Comparison of ENCODE assay signal across 19 mouse cellular contexts in the genomic region with DNA sequence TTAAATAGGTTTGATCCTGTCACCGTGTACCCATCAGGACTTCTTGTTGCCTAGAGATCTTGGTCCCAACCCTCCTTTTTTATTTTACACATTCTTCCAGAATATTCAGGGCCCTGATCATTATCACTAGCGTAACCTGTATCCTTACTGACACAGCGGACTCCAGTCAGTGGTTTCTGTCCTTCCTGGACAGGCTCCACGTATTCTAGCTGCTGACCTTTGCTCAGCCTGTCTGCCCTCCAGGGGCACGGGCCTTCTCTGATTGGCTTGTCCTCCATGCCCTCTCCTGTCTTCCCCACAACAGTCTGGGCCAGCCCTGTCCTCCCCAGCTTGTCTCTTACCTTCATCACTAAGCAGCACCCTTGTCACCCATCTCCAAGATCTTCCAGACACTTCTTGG. TPM values are rescaled to one million over a fixed set of nuclear protein-coding genes. Genes with fewer than 3 reads are reported as not detected.
DNase-seq lines count a peak whose midpoint lies in the region; TF ChIP-seq lines count a peak whose summit lies in the region.
"Had no signal": no experiment of that assay in that cellular context is flagged by ENCODE, and none has a peak within 500 bp of the region (broad histone marks: within the 10 kb centered on the region; RNA-seq: fewer than 3 reads in every experiment).

No protein-coding gene starts in this region.

- peaks cover 9% of the 10 kb centered on the region for H3K4me1 ChIP-seq in liver, adult 2 months (ENCODE audit: control insufficient read depth, insufficient read depth, low read length)
- peaks cover 22% of the 10 kb centered on the region for H3K4me1 ChIP-seq in small intestine, adult 2 months (ENCODE audit: control insufficient read depth, insufficient read depth, insufficient read length, low read length)
- H3K4me1 ChIP-seq: embryonic facial prominence, embryonic 10.5 days; heart, embryonic 12.5 days; neural tube, embryonic 15.5 days had no signal

- no peaks in the 10 kb centered on the region for H3K36me3 ChIP-seq in liver, adult 2 months (ENCODE audit: control insufficient read depth, insufficient read depth, low read length)
- H3K36me3 ChIP-seq in small intestine, adult 2 months (ENCODE audit: control insufficient read depth, insufficient read depth, low read length), result no peaks in the 10 kb centered on the region
- H3K36me3 ChIP-seq: embryonic facial prominence, embryonic 10.5 days; heart, embryonic 12.5 days; hindbrain, embryonic 10.5 days; neural tube, embryonic 15.5 days had no signal

- TF ChIP-seq CTCF in liver, adult 2 months (IDR thresholded peaks at IDR 0.05; ENCODE audit: low read depth, low read length), result no peak
- TF ChIP-seq CTCF in small intestine, adult 2 months (IDR thresholded peaks at IDR 0.05; ENCODE audit: extremely low read depth, insufficient read length, insufficient replicate concordance, low read depth, low read length), result no peak

- no peak overlapping the region for H3K9ac ChIP-seq in liver, adult 2 months (ENCODE audit: low read depth, low read length)
- H3K9ac ChIP-seq: heart, embryonic 12.5 days; liver, embryonic 14.5 days; neural tube, embryonic 15.5 days had no signal

- no peak for TF ChIP-seq POLR2A in liver, adult 2 months (IDR thresholded peaks at IDR 0.05; ENCODE audit: extremely low read depth, insufficient read depth, low read length)
- TF ChIP-seq POLR2A in small intestine, adult 2 months (IDR thresholded peaks at IDR 0.05; ENCODE audit: low read depth, low read length), result no peak

- H3K27me3 ChIP-seq in liver, adult 2 months (ENCODE audit: control insufficient read depth, insufficient read depth, low read length), result no peaks in the 10 kb centered on the region
- H3K27me3 ChIP-seq in small intestine, adult 2 months (ENCODE audit: control insufficient read depth, insufficient read depth, low read length), result no peaks in the 10 kb centered on the region
- H3K27me3 ChIP-seq: heart, embryonic 12.5 days; neural tube, embryonic 15.5 days had no signal

- H3K4me3 ChIP-seq in liver, adult 2 months (ENCODE audit: insufficient read depth, low read depth, low read length), result no peak overlapping the region
- H3K4me3 ChIP-seq in small intestine, adult 2 months (ENCODE audit: low read depth, low read length), result no peak overlapping the region
- H3K4me3 ChIP-seq: embryonic facial prominence, embryonic 10.5 days; heart, embryonic 12.5 days; hindbrain, embryonic 10.5 days; neural tube, embryonic 15.5 days had no signal

- H3K79me2 ChIP-seq in liver, adult 2 months (ENCODE audit: control insufficient read depth, insufficient read depth, low read length), result no peaks in the 10 kb centered on the region

- peak; percentile 74 to 79 for DNase-seq in kidney, adult 8-10 months
- no peak for DNase-seq in kidney, postnatal 4 days
- peak; percentile 86 for DNase-seq in kidney, adult 9 months
- DNase-seq in liver, adult 2 months (ENCODE audit: extremely low read depth, low read depth, low spot score), result peak; percentile 91
- no peak for DNase-seq in urinary bladder, adult 2 months (ENCODE audit: low spot score)
- no peak for DNase-seq in testis, postnatal 14 days (ENCODE audit: low spot score)
- DNase-seq: adrenal gland, postnatal 36 days; cerebellum, adult 9-11 months; gastrocnemius, postnatal 14 days; heart, adult 11 months; heart, postnatal 10 days; left cerebral cortex, postnatal 4 days had no signal

- 30% methylated on average over 5 of the region's 5 CpGs for WGBS in liver, adult 2 months
- WGBS in small intestine, adult 2 months, result 41% methylated on average over 5 of the region's 5 CpGs

- H3K27ac ChIP-seq in liver, adult 2 months (replicated peaks; ENCODE audit: insufficient read depth, low read depth, low read length), result 0 out of 2 replicates have a peak overlapping the region, but pooled peaks have one; percentile 27
- H3K27ac ChIP-seq in small intestine, adult 2 months (ENCODE audit: insufficient read depth, low read depth, low read length), result peak overlapping the region; percentile 35
- H3K27ac ChIP-seq: embryonic facial prominence, embryonic 10.5 days; hindbrain, embryonic 10.5 days; liver, embryonic 14.5 days; neural tube, embryonic 15.5 days; stomach, postnatal 0 days had no signal

RNA-seq across cellular contexts. Expression of gene Btg1, which starts 36.2 kb away (rescaled TPM):
- 12.6 and 28.1 TPM in 2 replicates for total RNA-seq in liver, adult 2 months (2014; rRNA removed)
- 11.2 and 19.1 TPM in 2 replicates for polyA plus RNA-seq in liver, adult 2 months (2012; rRNA removed)
- 8.3 and 32.7 TPM in 2 replicates for polyA plus RNA-seq in small intestine, adult 2 months (2012; rRNA removed)
- polyA plus RNA-seq in urinary bladder, adult 2 months (2012; rRNA removed), result 62.9 and 72.6 TPM in 2 replicates

Comparison
In these comparisons a context has a peak if more than half of its experiments do, and no peak if none do; other contexts are left out.
1. DNase-seq: peak in kidney, adult 8-10 months (2 of 2), kidney, adult 9 months (single experiment) and liver, adult 2 months (single experiment); none in kidney, postnatal 4 days (0 of 2), urinary bladder, adult 2 months (single experiment) and testis, postnatal 14 days (single experiment).